8 mouse cellular contexts compared by ENCODE assay signal in the genomic region with DNA sequence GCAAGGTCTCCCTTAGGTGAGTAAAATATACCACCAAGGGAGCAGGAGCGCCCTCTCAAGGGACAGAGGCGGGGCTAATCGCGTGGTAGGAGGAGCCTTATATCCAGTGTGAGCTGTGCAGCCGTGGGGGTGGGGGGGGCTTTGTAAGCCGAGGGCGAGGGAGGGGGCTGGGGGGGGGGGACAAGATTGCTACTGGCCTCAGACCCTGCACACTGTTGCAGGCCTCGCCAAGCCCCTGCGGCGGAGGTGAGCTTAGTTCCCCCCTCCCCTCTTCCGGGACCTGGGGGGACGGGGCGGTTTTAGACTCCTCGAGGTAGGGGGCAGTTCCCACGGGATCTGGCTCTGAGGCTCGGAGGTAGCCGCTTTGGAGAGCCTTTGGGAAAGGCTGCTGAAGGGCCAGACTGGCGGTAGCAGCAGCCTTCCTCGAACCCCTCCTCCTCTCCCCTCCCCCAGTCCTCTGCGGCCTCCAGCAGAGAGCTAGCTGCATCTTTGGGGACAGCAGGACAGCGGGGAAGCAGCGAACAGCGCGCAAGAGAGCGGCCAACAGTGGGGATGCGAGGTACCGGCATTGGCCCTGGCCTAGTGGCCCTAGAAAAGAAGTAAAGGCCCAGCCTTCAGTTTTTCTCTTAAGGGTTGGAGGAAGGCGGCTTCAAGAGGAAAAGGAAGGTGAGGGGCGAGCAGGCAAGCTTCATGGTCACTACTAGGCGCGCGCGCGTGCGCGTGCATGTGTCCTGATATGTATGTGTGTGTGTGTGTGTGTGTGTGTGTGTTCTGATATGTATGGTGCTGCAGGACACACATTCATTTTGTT. TPM values are rescaled to one million over a fixed set of nuclear protein-coding genes. Genes with fewer than 3 reads are reported as not detected.
DNase-seq lines count a peak whose midpoint lies in the region; ATAC-seq and TF ChIP-seq lines count a peak whose summit lies in the region.

A gene (plus strand): TSS at position 107 of the 811 bp plus-strand sequence.

- TF ChIP-seq POLR2A in olfactory bulb, adult 2 months (IDR thresholded peaks at IDR 0.05; ENCODE audit: insufficient read depth, low read depth, low read length): 0 out of 2 replicates have a peak, but pooled peaks have one; percentile 18

- H3K4me2 ChIP-seq in forebrain, postnatal 0 days (ENCODE audit: low read depth): peak within 1 kb of the TSS; percentile 45
- H3K4me2 ChIP-seq in lung, embryonic 14.5 days: peak within 1 kb of the TSS; percentile 55

- H3K4me1 ChIP-seq in G1E (ENCODE audit: insufficient read depth, low read depth, low read length): peaks cover 3% of the 10 kb centered on the region; the same call in 1 of the 2 replicates
- no peaks in the 10 kb centered on the region for H3K4me1 ChIP-seq in forebrain, postnatal 0 days (ENCODE audit: insufficient read depth)
- H3K4me1 ChIP-seq in lung, embryonic 14.5 days (ENCODE audit: insufficient read depth): no peaks in the 10 kb centered on the region
- no peaks in the 10 kb centered on the region for H3K4me1 ChIP-seq in olfactory bulb, adult 2 months (ENCODE audit: control insufficient read depth, insufficient read depth, low read length)

- no peak for TF ChIP-seq CTCF in G1E (IDR thresholded peaks at IDR 0.05; ENCODE audit: low read depth, low read length)
- TF ChIP-seq CTCF in forebrain, postnatal 0 days (IDR thresholded peaks at IDR 0.05; ENCODE audit: low read depth): peak; percentile 23; the same call in 1 of the 2 replicates
- TF ChIP-seq CTCF in layer of hippocampus, adult 2 months (conservative IDR thresholded peaks at IDR 0.05): peak; percentile 19
- peak; percentile 14; the same call in 1 of the 2 replicates for TF ChIP-seq CTCF in lung, embryonic 14.5 days (IDR thresholded peaks at IDR 0.05; ENCODE audit: low read depth)
- TF ChIP-seq CTCF in olfactory bulb, adult 2 months (IDR thresholded peaks at IDR 0.05; ENCODE audit: insufficient read depth, low read depth, low read length): no peak

- 21% methylated on average over 35 of the region's 36 CpGs for WGBS in forebrain, postnatal 0 days
- 12% methylated on average over 34 of the region's 36 CpGs for WGBS in lung, embryonic 14.5 days
- WGBS in olfactory bulb, adult 2 months: 14% methylated on average over 35 of the region's 36 CpGs

- peak; percentile 12 for DNase-seq in G1E (ENCODE audit: low spot score)
- DNase-seq in cerebellum, adult 18-20 months: peak; percentile 72 to 75
- peak; percentile 79 for DNase-seq in forebrain, postnatal 0 days
- DNase-seq in heart, postnatal 36 days: peak; percentile 60 to 64
- DNase-seq in layer of hippocampus, adult 2 months (ENCODE audit: low spot score in 2 of 2): peak; percentile 46
- DNase-seq in lung, embryonic 14.5 days: peak; percentile 88
- DNase-seq in thymus, adult 18-20 months: peak; percentile 34 to 51

- H3K36me3 ChIP-seq in G1E (replicated peaks): no peaks in the 10 kb centered on the region
- no peaks in the 10 kb centered on the region for H3K36me3 ChIP-seq in forebrain, postnatal 0 days (ENCODE audit: insufficient read depth)
- no peaks in the 10 kb centered on the region for H3K36me3 ChIP-seq in lung, embryonic 14.5 days (ENCODE audit: insufficient read depth)

- no peaks in the 10 kb centered on the region for H3K27me3 ChIP-seq in G1E (ENCODE audit: insufficient read depth, low read length)
- H3K27me3 ChIP-seq in forebrain, postnatal 0 days (ENCODE audit: insufficient read depth, low read length): no peaks in the 10 kb centered on the region
- no peaks in the 10 kb centered on the region for H3K27me3 ChIP-seq in lung, embryonic 14.5 days (ENCODE audit: insufficient read depth, low read length)

- ATAC-seq in G1E (ENCODE audit: extremely low read depth, insufficient number of reproducible peaks, low FRiP score, poor library complexity, severe bottlenecking): no peak
- peak; percentile 14 for ATAC-seq in forebrain, postnatal 0 days
- ATAC-seq in lung, embryonic 14.5 days (ENCODE audit: insufficient read depth): peak; percentile 72

- peak within 1 kb of the TSS; percentile 74 for H3K4me3 ChIP-seq in G1E (ENCODE audit: low read depth, low read length)
- H3K4me3 ChIP-seq in forebrain, postnatal 0 days (ENCODE audit: low read depth, low read length): peak within 1 kb of the TSS; percentile 51
- peak within 1 kb of the TSS; percentile 71 for H3K4me3 ChIP-seq in layer of hippocampus, adult 2 months
- peak within 1 kb of the TSS; percentile 53 for H3K4me3 ChIP-seq in lung, embryonic 14.5 days (ENCODE audit: low read depth, low read length)
- H3K4me3 ChIP-seq in olfactory bulb, adult 2 months (ENCODE audit: insufficient read depth, low read depth, low read length): peak within 1 kb of the TSS; percentile 95

- H3K9me3 ChIP-seq in G1E (replicated peaks): no peaks in the 10 kb centered on the region
- no peaks in the 10 kb centered on the region for H3K9me3 ChIP-seq in forebrain, postnatal 0 days (ENCODE audit: low read length)
- H3K9me3 ChIP-seq in lung, embryonic 14.5 days (ENCODE audit: low read depth, low read length): no peaks in the 10 kb centered on the region

- peak within 1 kb of the TSS; percentile 75 for H3K9ac ChIP-seq in forebrain, postnatal 0 days
- H3K9ac ChIP-seq in lung, embryonic 14.5 days: peak within 1 kb of the TSS; percentile 71

- H3K27ac ChIP-seq in forebrain, postnatal 0 days (ENCODE audit: low read depth, low read length): peak within 1 kb of the TSS; percentile 94
- H3K27ac ChIP-seq in layer of hippocampus, adult 2 months: peak within 1 kb of the TSS; percentile 93
- peak within 1 kb of the TSS; percentile 95 for H3K27ac ChIP-seq in lung, embryonic 14.5 days (ENCODE audit: low read depth)
- peak within 1 kb of the TSS; percentile 95 for H3K27ac ChIP-seq in olfactory bulb, adult 2 months (ENCODE audit: insufficient read depth, low read depth, low read length)

- intact Hi-C loops in heart, postnatal 36 days (cut with DNase I): loop anchor here (5.0 to 10.0 kb wide), 2 partner anchors 216 to 344 kb away; a partner anchor contains a TSS

RNA-seq across cellular contexts. Expression of the gene that starts here (rescaled TPM):
- 382 and 423 TPM in 2 replicates for total RNA-seq in G1E (2014; fragmentation: Nextera tagmentation)
- total RNA-seq in G1E (2017): 92.4 and 115 TPM in 2 replicates
- 24.4 and 29.6 TPM in 2 replicates for polyA plus RNA-seq in G1E (2012)
- 122 and 143 TPM in 2 replicates for total RNA-seq in forebrain, postnatal 0 days (2014; rRNA removed)
- 18.7 and 31.0 TPM in 2 replicates for polyA plus RNA-seq in forebrain, postnatal 0 days (2015; fragmentation: Nextera tagmentation; extraction: Ambion mirVana)
- 100 to 1,000 TPM; 160 to 170 TPM for total RNA-seq in heart, postnatal 36 days (2021)
- total RNA-seq in layer of hippocampus, adult 2 months (2021): 100 to 1,000 TPM; 285 to 289 TPM
- polyA plus RNA-seq in lung, embryonic 14.5 days (2014; fragmentation: Nextera tagmentation; extraction: Ambion mirVana): 65.1 and 66.5 TPM in 2 replicates
- polyA plus RNA-seq in olfactory bulb, adult 2 months (2012; ENCODE audit: insufficient read depth, insufficient read length, low replicate concordance, missing spikeins): 386 and 574 TPM in 2 replicates

Comparison
In these comparisons a context has a peak if more than half of its experiments do, and no peak if none do; other contexts are left out.
1. DNase-seq: peak in every context shown above with its lines; median percentile 88 in lung, embryonic 14.5 days; 79 in forebrain, postnatal 0 days; 74 in cerebellum, adult 18-20 months; 62 in heart, postnatal 36 days; 46 in layer of hippocampus, adult 2 months; 42 in thymus, adult 18-20 months; 12 in G1E.
2. CTCF ChIP-seq: peak in forebrain, postnatal 0 days (single experiment), layer of hippocampus, adult 2 months (single experiment) and lung, embryonic 14.5 days (single experiment); none in G1E (single experiment) and olfactory bulb, adult 2 months (single experiment).
3. Peak in every context shown above with its lines, with median percentiles within 50 percentile points of each other: H3K4me3 ChIP-seq and H3K27ac ChIP-seq.